Mouse (Mus musculus) CD4-positive naive resting alpha-beta T cell, adult 57 days (primary cell): ENCODE results near the gene Ltbp2. TPM values are rescaled to one million over a fixed set of nuclear protein-coding genes. Genes with fewer than 3 reads are reported as not detected.

Source experiments
- total RNA-seq: library from RNA; stranded (reverse); gene quantifications from one replicate; pipeline ENCODE4 v1.2.4, GENCODE M21; 2023

Gene Ltbp2
- total RNA-seq: 0.35 TPM

GRCm38 (mm10) chr12:84876481-84877121 is at the start of gene Ltbp2:
Ltbp2 (minus strand) TSS chr12:84876532.

GRCm38 (mm10) chr12:84772726-84773441 is 103.4 kb downstream of the Ltbp2 start, which contains the start of the genes Npc2 and Isca2:
Npc2 (minus strand) TSS chr12:84773152.
Isca2 (plus strand) TSS chr12:84773251.

Other genes starting within 250 kb of the Ltbp2 start
- not detected for gene Vrtn, start 235.5 kb downstream of the Ltbp2 start, total RNA-seq
- gene Syndig1l, start 177.7 kb downstream of the Ltbp2 start, total RNA-seq: not detected
- 189 TPM for gene Npc2, start 103.4 kb downstream of the Ltbp2 start, total RNA-seq
- gene Isca2, start 103.3 kb downstream of the Ltbp2 start, total RNA-seq: 47.0 TPM
- gene Fcf1, start 94.4 kb upstream of the Ltbp2 start, total RNA-seq: 78.5 TPM
- gene Arel1, start 94.4 kb upstream of the Ltbp2 start, total RNA-seq: 38.0 TPM
- 91.6 TPM for gene Ylpm1, start 119.8 kb upstream of the Ltbp2 start, total RNA-seq
- 3.1 TPM for gene Prox2, start 234.2 kb upstream of the Ltbp2 start, total RNA-seq
- gene Dlst, start 234.3 kb upstream of the Ltbp2 start, total RNA-seq: 183 TPM